Mouse (Mus musculus): ENCODE measurements around the gene Dnajc15. TPM values are rescaled to one million over a fixed set of nuclear protein-coding genes. Genes with fewer than 3 reads are reported as not detected.
"Not testable (repeated sequence)": the region's sequence is repeated elsewhere in the genome, so short reads cannot be mapped to it uniquely, and the experiment has no call there.

Gene Dnajc15
- 263 and 298 TPM in 2 replicates for polyA plus RNA-seq (2015; fragmentation: Nextera tagmentation; extraction: Ambion mirVana)

DNA sequence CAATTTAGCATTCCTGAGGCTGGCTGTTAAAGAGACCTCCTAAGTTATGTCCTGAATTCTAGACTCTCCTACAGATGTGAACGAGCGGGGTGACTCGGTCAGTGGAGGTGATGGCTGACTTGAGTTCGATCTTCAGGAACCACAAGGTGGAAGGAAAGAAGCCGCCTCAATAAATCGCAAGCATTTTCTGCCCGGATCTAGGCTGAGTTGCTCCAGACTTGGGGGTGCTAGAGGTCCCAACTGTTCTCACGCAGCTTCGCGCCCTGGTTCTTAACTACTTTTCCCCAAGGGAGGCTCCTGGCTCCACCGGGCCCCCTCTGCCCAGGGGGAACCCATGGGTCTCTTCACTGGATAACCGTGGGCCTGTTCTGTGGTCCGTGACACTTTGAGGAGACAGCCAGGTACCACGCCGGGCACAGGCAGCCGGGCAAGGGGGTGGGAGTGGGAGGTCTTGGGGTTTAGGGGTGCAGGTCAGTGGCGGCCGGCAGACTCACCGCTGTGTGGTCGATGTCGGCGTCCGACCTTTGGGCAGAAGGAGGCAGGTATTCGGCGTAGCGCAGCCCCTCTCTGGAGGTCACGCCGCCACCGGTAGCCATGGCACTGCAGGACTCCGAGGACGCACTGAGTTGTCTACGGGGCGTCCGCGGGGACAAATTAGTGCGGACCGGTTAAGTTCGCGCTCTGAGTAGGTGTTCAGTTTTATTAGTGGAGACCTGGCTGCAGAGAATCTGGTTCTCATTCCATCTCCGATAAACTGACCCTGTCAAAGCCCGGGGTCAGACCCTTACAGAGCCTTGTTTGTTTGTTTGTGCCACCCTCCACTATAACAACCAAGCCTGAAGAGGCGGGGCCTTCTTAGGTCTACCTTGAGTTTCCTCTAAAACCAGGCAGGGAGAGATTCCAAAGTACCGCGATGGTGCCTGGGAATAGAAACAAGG lies at the start of gene Dnajc15:
Gene Dnajc15 (minus strand): TSS at position 822 of the 938 bp plus-strand sequence.
- DNase-seq (ENCODE audit: low spot score), result peak; percentile 86

DNA sequence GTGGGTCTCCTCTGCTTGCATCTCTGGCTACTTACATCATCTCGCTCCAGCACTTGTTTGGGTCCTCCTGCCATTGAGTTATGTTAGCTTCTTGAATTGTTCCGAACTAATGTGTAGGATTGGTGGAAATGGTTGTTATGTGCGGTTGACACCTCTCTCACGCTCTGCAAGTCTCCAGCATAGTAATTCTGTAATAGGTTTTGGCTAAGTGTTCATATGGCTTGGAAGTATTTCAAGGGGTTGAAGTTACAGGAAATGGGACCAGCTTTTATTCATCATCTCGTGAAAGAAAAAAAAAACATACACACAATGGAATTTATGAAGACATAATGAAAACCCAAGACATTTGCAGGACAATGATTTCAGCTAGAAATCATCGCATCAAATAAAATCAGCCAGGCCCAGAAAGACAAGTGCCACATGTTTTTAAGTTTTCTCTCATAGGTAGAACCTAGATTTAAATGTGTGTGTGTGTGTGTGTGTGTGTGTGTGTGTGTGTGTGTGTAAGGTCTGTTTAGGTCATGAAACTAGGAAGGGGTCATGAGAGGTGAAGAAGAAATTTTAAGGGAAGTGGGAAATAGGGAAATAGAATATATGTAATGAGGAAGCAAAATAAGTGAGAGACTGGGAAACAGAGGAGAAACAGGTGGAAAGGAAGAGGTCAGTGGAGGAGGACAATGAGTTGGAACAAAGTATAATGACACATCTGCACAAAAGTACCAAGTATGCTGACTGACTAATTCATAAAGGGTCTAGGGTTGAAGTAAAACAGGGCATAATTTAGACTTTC lies 48.3 kb upstream of the Dnajc15 start:
- no peak for DNase-seq (ENCODE audit: low spot score)

DNA sequence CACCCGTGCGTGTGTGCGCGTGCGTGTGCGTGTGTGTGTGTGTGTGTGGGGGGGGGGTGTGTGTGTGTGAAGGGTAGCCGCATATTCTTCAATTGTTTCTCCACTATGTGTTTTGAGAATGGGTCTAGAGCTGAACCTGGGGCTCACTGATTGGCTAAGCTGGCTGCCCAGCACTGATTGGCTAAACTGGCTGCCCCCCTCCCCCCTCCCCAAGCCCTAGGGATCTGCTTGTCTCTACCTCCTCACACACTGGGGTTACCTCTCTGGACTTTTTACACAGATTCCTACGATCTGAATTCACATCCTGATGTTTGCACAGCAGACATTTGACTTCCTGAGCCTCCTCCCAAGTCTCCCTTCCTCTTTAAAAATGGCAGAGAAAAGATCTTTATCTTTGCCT lies 46.7 kb upstream of the Dnajc15 start:
- DNase-seq (ENCODE audit: low spot score), result no peak

DNA sequence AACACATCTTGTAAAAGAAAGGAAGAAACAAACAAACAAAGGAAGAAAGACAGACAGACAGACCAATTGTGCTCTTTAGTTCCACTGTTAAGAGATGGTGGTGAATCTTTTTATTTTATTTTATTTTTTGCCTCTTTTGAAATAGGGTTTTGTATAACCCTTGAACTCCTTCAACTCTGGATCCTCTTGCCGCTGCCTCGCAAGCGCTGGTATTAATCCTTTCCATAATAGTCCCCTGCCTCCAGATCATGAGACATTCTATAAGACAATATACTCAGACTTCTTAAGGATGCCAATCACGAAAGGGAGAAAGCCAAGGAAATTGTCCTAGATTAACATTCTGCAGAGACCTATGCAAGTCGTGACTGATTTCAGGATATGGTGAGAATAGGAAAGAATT lies 40.9 kb upstream of the Dnajc15 start:
- DNase-seq (ENCODE audit: low spot score), result no peak

DNA sequence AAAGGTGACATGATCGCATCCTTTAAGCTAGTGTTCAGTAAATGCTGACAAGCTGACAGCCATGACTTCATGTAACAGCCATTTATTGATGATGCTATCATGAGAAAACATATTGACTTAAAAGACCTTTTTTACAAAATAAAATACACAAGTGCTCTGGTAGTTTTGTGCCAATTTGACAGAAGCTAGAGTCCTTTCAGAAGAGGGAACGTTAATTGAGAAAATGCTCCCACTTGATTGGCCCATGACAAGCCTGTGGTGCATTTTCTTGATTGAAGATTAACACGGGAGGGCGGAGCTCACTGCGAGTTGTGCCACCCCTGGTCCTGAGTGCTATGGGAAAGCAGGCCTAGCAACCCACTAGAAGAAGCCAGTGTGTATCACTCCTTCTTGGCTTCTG lies 31.7 kb upstream of the Dnajc15 start:
- DNase-seq (ENCODE audit: low spot score), result no peak

DNA sequence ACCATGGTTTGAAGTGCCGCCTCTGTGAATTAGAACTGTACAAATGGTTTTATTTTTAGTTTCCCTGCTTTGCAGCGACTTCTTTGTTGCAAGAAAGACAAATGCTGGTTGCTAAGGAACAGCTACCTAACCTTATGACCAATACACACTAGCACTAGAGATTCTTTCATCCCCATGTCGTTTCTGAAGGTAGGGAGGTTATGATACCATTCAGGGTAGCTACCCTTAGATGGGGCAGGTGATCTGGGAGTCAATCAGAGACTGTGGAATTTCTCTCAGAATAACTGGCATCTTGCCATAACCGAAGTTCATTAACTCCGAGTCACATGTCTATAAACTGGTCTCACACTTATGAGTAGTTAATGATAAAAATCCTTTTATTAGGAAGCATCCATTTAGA lies 30.5 kb upstream of the Dnajc15 start:
- no peak for DNase-seq (ENCODE audit: low spot score)

DNA sequence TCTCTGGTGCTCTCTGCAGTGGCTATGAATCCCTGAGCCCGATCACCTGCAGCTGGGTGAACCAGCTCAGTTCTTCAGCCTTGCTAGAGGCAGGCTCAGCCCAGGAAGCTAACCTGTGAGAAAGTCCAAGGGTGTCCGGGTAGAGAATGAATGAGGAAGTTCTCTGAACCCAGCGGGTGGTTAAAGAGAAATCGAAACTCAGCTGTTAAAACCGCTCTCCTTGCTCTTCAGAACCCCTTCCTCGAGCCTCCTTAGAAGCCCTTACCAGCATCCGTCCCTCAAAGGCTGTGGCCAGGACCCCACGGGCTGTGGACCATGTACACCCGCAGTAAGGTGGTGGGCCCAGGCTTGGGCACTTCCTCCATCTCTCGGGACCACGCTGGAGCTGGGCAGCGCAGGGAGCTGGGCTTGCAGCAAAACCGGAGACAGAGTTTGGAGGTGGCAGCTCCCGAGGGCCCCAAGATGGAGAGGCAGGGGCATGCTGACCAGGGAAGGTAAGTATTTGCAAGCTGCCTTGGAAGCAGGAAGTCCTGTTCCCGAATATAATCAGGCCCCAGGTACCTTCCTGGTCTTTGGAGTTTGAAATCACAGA lies 29.3 kb upstream of the Dnajc15 start, which contains the start of gene Epsti1:
Gene Epsti1 (plus strand): TSS at position 69 of the 592 bp plus-strand sequence.
- DNase-seq (ENCODE audit: low spot score), result peak; percentile 72

DNA sequence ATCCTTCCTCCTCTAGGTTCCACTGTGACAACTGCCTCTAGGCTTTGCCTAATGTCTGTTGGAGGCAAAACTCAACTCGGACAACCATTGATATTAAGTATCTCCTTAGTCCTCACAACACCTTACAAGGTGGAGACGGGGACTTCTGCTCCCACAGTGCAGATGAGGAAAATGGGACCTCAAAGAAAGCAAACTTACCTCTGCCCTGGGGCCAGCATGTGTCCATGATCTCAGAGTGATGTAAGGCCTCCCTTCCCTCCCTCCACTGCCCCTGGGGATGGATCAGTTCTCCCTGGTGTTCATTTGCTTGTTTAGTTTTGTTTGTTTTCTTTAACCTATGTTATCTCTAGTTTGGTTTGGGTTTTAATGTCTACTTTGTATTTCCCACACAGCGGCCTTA lies 27.6 kb upstream of the Dnajc15 start:
- DNase-seq (ENCODE audit: low spot score), result no peak

DNA sequence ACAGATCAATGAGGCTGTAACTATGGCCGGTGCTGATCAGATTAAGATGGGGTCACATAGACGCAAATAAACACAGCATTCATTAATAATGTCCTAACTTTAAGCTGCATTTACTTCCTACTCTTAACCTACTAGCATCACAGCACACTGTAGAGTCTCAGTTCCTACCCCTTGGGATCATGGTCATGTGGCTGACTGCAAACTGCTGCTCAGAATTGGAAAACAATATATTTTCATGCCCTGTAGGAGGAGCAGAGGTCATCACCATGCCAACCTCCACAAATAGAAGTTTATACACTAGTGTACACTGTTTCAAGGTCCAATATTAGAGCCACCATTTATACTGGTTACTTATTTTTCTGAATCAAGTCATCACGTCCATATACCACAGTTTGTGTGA lies 21.0 kb upstream of the Dnajc15 start:
- DNase-seq (ENCODE audit: low spot score), result no peak

DNA sequence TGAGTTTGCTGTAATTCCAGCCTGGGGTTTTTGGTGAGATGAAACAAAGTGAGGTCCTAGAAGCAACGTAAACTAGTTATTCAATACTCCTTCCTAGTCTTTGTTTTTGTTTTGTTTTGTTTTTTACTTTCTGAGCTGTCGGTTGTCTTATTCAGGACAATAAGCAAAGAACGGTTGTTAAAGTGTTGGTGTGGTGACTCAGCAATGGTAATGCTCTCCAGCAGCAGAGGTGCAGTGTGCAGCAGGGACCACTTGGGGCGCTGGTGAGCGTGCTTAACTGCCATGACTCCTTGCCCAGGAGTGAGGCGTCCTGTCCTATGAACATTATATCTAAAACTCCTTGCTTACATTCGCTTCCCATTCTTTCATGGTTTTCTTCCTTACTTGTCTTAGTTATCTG lies 15.0 kb upstream of the Dnajc15 start:
- no peak for DNase-seq (ENCODE audit: low spot score)

DNA sequence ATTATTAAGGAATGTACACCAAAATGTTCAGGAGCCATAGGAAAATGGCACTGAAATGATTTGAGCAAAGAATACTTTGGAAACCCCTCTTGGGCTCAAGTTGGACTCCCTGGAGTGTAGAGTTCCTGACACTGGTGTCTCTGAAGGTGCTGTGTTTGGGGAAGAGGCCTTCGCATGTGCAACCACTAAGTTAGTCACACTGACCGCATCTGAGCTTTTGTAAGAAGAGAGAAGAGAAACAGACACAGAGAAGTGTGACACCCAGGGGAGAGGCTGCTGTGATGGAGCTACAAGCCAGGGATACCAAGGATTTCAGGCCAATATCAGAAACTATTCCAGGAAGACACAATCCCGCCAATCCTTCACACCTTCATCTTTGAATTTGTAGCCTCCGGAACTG lies 12.0 kb upstream of the Dnajc15 start:
- no peak for DNase-seq (ENCODE audit: low spot score)

DNA sequence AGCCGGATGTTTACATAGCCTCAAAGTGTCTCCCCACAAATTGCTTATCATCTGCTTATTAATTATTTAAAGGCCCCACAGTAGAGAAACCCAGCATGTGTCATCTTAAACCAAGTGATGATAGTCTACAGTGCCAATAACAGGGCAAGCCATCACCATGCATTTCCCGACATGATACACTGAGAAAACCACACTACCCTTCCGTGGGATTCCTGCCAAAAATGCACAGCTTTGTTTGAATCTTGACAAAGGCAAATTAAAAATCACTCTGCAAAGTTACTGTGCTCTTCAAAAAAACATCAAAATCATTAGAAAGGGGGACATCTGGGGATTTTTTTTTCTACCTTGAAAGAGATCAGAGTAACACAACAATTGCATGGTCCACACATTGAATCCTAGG lies 11.5 kb upstream of the Dnajc15 start:
- no peak for DNase-seq (ENCODE audit: low spot score)

DNA sequence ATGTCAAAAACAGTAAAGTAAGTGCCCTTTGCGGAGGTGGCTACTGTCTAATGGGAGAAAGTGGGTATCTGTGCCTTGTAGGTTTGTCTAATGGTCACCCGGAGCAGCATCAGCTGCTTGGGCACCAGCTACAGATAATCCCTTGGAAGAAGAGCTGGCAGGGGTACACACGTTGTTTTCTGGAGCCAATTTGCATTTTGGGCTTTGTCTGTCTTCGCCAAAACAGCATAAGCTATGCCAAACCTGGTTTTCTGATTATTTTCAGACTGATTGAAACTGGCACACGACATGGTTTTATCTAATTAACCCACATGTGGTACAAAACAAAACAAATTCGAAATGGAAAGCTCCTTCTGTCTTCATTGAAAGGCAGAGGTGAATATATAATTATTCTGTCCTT lies 7.7 kb upstream of the Dnajc15 start:
- no peak for DNase-seq (ENCODE audit: low spot score)

DNA sequence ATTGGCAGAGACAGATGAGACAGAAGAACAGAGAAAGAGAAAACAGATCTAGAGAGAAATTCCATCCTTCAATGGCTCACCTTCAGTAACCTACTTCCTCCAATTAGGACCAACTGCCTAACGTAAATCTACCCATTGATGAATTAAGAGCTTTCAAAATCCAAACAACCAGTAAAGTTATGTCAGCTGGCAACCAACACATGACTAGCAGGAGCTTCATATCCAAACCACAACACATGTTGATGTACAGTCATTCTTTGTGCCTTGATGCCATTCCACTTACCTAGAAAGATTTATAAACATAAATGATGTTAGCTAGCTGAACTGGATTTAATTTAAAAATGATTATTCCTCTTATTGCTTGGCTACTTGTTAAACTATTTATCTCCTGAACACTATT lies 7.1 kb upstream of the Dnajc15 start:
- no peak for DNase-seq (ENCODE audit: low spot score)

DNA sequence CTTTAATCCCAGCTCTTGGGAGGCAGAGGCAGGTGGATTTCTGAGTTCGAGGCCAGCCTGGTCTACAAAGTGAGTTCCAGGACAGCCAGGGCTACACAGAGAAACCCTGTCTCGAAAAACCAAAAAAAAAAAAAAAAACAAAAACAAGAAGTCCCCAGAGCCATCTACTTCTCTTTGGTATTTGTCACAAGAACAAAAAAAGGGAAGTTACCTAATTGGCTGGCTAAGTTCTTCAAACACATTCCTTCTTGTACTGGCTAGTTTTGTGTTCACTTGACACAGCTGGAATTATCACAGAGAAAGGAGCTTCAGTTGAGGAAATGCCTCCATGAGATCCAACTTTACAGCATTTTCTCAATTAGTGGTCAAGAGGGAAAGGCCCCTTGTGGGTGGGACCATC lies 3.0 kb upstream of the Dnajc15 start:
- not testable (repeated sequence) for DNase-seq (ENCODE audit: low spot score)

DNA sequence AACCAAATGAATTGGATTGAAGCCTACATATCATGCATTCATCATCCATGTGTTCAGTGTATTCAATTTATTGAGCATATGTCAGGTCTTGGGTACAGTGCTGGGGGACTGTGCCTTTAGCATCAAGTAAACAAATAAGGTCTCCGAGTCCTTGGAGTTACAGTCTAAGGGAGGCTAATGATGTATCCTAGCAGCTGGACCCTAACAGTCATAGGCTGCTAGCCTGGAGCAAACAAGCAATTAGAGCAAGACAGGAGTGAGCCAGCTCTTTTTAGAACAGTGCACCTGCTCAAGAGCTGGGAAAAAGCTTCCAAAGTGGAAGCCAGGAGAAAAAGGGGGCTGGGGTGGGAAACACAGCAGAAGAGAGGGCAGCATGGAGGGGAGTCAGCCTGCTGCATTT lies 1.3 kb upstream of the Dnajc15 start:
- no peak for DNase-seq (ENCODE audit: low spot score)

DNA sequence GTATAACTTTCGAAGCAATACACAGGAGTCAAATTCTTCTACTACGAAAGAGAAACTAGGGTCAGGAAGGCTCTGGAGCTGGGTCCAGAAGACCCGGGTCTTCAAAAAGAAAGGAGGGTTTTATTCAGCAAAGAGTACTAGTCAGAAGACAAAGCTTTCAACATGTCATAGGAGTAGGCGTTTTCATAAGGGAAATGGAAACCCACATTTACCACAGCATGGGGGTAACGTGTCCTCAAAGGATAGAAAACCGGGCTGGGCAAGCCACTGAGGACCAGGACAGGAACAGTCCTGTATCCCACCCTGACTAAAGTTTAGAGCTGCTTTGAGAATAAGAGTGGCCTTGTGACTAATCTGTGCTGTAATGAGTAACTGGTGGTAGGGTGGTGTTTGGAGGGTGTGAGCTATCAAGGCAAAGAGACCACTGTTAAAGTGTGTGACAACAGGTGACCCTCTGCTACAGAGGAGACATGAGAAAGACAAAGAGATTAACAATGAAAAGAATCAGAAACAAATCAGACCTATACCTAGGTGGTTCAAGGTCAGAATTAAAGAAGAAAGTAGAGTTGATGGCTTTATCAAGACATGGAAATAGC lies 3.4 kb downstream of the Dnajc15 start:
- peak; percentile 65 for DNase-seq (ENCODE audit: low spot score)

DNA sequence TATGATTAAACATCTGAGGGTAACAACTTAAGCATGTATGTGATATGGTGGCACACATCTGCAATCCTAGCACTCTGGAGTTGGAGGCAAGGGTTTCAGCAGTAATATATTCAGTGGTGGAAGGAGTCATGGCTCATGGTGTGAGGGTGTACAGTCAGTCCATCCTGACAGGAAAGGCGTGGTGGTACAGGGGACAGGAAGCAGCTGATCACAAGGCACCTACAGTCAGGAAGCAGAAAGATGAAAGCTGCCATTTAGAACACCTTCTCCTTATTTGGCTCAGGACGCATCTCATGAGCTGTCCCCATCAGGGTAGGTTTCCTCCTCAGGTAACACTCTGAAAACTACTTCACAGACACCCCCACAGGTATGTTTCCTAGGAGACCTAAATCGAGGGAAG lies 4.0 kb downstream of the Dnajc15 start:
- peak; percentile 49 for DNase-seq (ENCODE audit: low spot score)

DNA sequence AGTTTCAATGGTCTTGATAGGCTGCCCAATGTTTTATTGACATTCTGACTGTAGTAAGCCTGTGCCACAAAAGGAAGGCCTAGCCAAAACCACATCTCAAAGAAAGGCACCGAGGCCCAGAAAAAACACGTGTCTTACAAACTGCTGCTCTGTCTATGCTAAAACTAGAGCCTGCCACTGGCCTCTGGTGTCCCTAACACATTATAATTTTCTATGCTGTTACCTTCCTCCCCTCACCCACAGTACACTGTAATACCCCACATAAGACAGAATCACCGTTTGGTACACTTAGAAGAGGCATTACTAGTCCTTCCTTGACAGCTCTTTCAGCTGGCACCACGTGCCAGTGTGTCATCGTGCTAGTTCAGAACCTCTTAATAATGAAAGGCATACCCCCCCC lies 7.3 kb downstream of the Dnajc15 start:
- DNase-seq (ENCODE audit: low spot score), result peak; percentile 43

DNA sequence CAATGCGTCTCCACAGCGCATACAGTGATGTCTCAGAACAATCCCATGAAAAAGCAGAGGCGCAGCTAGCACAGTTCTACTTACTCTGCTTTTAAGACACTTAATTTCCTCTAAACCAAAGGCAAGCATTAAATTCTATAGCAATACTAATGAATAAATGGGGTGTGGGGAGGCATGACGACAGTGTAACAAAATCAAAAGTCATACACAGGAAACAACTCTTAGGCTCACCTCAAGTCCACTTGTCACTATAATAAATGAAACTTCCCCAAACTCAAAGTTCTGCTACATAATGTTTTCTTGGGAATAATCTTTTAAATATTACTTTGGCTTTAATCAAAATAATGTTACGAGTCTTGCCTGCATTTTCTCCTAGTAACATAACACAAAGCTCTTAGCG lies 10.4 kb downstream of the Dnajc15 start:
- no peak for DNase-seq (ENCODE audit: low spot score)

DNA sequence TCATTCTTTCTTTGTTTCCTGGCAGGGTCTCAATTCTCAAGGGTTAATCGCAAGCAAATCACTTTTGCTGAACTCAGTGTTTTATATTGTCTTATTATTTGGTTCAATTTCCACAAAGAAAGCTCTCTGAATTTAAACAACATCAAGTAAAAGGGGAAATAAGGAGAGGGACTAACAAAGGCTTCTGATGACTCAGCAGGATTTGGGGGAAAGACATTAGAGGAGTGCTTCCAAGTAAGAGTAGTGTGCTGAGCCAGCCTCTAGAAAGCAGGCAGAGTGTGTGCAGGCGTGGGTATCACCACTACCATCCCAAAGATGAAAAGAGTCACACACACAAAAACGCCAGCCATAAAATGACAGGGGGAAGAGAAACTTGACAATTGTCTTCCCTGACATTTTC lies 10.9 kb downstream of the Dnajc15 start:
- DNase-seq (ENCODE audit: low spot score), result no peak

Measured in thymus, postnatal 0 days (tissue).